Comparison of ENCODE assay signal across 9 mouse cellular contexts in genomic region chr17:28777231-28778005, GRCm38 (mm10). TPM values are rescaled to one million over a fixed set of nuclear protein-coding genes. Genes with fewer than 3 reads are reported as not detected.
DNase-seq lines count a peak whose midpoint lies in the region.
"Had no signal": no experiment of that assay in that cellular context is flagged by ENCODE, and none has a peak within 500 bp of the region (broad histone marks: within the 10 kb centered on the region; RNA-seq: fewer than 3 reads in every experiment).

No protein-coding gene starts in this region.

- DNase-seq in adrenal gland, postnatal 10 days = peak; percentile 82
- DNase-seq in adrenal gland, adult 8-10 months = no peak
- DNase-seq in left cerebral cortex, postnatal 4 days = peak; percentile 88
- DNase-seq in left cerebral cortex, adult 8-10 months (ENCODE audit: low spot score in 2 of 2) = no peak
- DNase-seq in cerebellum, postnatal 25 days = peak; percentile 94 to 96
- DNase-seq in layer of hippocampus, adult 9-11 months = peak; percentile 21
- no peak for DNase-seq in thymus, postnatal 25 days
- DNase-seq in testis, postnatal 10 days (ENCODE audit: low spot score) = no peak

- intact Hi-C loops in left cerebral cortex, postnatal 4 days (cut with DNase I) = no loop called here

RNA-seq across cellular contexts. Expression of gene Mapk13, which starts 8.3 kb away (rescaled TPM):
- 10 to 100 TPM; 34.6 to 35.5 TPM for total RNA-seq in adrenal gland, postnatal 10 days (2021)
- total RNA-seq in adrenal gland, adult 8-10 months (2022) = 100 to 1,000 TPM; 128 to 457 (median 281) TPM
- total RNA-seq in left cerebral cortex, postnatal 4 days (2021) = under 1 TPM; 0.72 to 0.83 TPM
- 1 to 10 TPM; 2.1 to 3.4 (median 2.7) TPM for total RNA-seq in left cerebral cortex, adult 8-10 months (2022)
- total RNA-seq: megakaryocyte-erythroid progenitor cell, adult 5-6 weeks had no signal

RNA-seq across cellular contexts. Expression of gene Brpf3, which starts 23.5 kb away (rescaled TPM):
- 10 to 100 TPM; 56.2 to 62.8 TPM for total RNA-seq in adrenal gland, postnatal 10 days (2021)
- total RNA-seq in adrenal gland, adult 8-10 months (2022) = 10 to 100 TPM; 75.6 to 83.4 (median 77.1) TPM
- 10 to 100 TPM; 40.4 to 41.5 TPM for total RNA-seq in left cerebral cortex, postnatal 4 days (2021)
- 10 to 100 TPM; 44.2 to 56.6 (median 52.6) TPM for total RNA-seq in left cerebral cortex, adult 8-10 months (2022)

RNA-seq across cellular contexts. Expression of gene AC170998.1, which starts 51.5 kb away (rescaled TPM):
- total RNA-seq in adrenal gland, postnatal 10 days (2021) = 1 to 10 TPM in 1 of 2 experiments, under 1 TPM in 1; 0.78 to 1.7 TPM
- total RNA-seq in adrenal gland, adult 8-10 months (2022) = 1 to 10 TPM in 3 of 4 experiments, under 1 TPM in 1; 0.58 to 3.7 (median 2.1) TPM
- 1 to 10 TPM; 2.0 to 3.4 TPM for total RNA-seq in left cerebral cortex, postnatal 4 days (2021)
- 1 to 10 TPM; 1.3 to 4.8 (median 1.5) TPM for total RNA-seq in left cerebral cortex, adult 8-10 months (2022)

Comparison
In these comparisons a context has a peak if more than half of its experiments do, and no peak if none do; other contexts are left out.
1. DNase-seq: peak in adrenal gland, postnatal 10 days (single experiment), left cerebral cortex, postnatal 4 days (single experiment), cerebellum, postnatal 25 days (2 of 2) and layer of hippocampus, adult 9-11 months (single experiment); none in adrenal gland, adult 8-10 months (single experiment), left cerebral cortex, adult 8-10 months (0 of 2), thymus, postnatal 25 days (single experiment) and testis, postnatal 10 days (single experiment).
2. RNA of gene Mapk13, which starts 8.3 kb away (total RNA-seq): 128 to 457 TPM in adrenal gland, adult 8-10 months and 34.6 to 35.5 TPM in adrenal gland, postnatal 10 days; 2.1 to 3.4 TPM in left cerebral cortex, adult 8-10 months and 0.72 to 0.83 TPM in left cerebral cortex, postnatal 4 days; every median in the first group is over 4 times any median in the second.